Mouse (Mus musculus) embryo, embryonic 11 days (tissue): Measurements from ENCODE around the gene Cgas.
A peak's percentile ranks its signal among the peaks of the same experiment; 100 is the strongest.

Source experiments
- DNase-seq: peaks from one replicate; pipeline ENCODE4 v3.0.0-alpha.2; 2015

Gene Cgas

DNA sequence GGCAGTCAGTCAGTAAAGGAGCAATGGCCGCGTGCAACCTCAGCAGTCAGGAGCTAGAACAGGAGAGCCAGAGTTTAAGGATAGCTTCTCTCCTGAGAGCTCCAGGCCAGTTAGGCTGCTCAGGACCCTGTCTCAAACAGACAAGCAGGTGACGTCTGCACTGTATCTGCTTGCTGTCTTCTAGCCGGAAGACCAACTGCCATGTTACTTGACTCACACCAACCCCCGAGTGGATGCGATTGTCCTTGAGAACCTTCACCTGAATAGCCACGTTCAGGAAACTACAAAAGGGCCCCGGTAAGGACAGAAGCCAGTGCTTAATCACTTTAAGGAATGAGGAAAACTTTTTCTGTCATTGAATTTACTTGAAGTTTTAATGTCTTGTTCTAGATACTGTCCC, 14.0 kb upstream of the Cgas start:
- no peak for DNase-seq

DNA sequence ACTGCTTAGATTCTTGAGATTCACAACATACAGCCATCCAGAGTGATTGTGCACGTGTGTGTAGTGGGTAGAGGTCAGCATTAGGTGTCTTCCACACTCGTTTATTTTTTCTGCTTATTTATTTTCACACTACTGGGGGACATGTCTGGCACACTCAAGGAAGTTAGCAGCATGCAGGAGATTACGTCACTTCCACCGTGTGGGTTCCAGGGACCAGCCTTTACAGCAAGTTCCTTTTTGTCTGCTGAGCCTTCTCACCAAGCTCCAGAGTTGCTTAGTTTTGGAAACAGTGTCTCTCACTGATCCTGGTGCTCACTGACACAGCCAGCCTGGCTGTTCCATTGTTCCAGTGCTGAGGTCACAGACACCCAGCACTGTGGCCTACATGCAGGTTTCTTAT, 8.3 kb upstream of the Cgas start:
- DNase-seq: no peak

DNA sequence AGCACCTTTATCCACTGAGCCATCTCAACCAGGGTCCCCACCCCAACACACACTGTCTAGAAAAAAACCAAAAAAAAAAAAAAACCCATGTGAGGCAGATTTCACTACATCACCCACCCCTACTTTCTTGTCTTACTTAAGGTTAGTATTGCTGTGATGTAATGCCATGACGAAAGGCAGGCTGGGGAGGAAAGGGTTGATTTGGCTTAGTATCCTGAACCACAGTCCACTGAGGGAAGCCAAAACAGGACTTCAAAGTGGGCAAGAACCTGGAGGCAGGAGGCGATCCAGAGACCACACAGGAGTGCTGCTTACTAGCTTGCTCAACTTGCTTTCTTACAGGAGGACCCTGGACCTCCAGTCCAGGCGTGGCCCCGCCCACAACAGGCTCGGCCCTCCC, 7.4 kb upstream of the Cgas start:
- no peak for DNase-seq

DNA sequence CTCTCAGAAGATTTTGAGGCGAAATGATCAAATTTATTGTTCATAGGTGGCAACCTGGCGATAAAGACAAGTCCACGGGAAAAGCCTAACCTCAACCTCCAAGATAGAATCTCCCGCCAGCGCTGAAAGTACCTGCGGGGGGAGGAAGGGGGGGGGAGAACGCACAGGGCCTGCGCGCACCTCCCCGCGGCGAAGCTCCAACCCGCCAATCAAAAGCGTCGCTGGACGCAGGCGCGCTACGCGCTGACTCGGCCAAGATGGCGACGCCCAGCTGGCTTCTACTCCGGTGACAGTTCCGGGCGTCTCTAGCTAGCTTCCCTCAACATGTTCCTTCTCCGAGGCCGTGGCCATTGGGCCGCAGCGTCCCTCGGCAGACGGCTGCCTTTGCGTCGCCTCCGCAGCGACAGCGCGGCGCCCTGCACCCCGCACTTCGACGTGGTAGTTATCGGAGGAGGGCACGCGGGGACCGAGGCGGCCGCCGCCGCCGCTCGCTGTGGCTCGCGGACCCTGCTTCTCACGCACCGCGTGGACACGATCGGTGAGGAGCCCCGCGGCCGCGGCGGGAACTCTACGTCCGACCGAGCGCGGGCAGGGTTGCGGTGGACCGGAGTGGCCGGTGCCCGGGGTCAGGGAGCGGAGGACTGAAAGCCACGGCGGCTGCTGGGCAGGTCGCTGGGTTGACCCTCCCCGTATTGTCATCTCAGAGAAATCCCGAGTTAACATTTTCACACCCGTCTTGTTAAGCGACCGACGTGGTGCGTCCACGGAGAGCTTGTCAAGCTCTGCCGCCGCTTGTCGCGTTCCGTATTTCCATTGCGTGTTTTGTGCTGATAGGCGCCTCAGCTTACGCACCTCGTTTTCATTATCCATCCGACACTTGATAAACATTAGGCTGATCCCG, 5.2 kb upstream of the Cgas start, which contains the start of the genes Mto1 and Gm17324:
Mto1 (plus strand) TSS at position 236 of the 901 bp plus-strand sequence.
Gm17324 (minus strand) TSS at position 814 of the 901 bp plus-strand sequence.
- DNase-seq: peak; percentile 94

DNA sequence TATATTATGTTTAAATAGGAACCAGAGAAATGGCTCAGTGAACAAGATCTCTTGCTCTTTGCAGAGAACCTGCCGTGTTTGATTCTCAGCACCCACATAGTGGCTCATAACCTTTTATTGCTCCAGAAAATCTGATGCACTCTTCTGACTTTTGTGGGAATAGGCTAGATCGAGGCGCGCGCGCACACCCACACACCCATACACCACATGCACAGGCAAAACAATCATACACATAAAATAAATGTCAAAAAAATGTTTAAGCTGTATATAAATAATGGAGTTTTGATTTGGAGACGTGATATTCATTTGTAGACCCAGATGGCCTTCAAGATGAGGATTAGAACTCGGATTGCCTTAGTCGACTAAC, 4.6 kb upstream of the Cgas start:
- DNase-seq: no peak

DNA sequence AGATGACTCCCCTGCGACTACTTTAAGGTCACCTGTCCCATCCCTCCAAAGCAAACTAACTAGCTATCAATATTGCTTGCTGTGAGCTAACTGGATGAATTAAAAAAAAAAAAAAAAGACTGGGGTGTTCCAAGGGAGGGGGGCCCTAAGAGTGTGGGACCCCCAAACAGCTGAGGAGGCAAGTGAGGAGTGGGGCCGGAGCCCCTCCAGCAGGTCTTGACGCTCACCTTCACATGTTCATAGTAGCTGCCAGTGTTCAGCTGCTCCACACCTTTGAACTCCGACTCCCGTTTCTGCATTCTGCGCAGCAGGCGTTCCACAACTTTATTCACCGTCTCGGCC, 829 bp downstream of the Cgas start:
- DNase-seq: no peak

DNA sequence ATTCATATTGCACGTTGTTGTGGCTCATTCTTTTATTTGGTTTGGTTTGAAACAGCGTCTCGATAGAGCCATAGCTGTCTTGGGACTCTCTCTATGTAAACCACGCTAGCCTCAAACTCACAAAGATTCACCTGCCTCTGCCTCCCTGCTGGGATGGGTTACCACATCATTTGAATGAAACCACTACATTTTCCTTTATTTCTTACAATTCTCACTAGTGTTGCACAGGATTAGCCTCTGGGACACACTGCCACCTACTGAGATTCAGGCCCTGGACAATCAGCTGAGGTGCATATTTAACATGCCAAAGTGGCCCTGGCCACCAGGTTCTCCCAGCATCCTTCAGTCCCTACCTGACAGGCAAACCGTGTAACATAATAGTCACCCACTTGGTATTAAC, 3.6 kb downstream of the Cgas start:
- DNase-seq: no peak

DNA sequence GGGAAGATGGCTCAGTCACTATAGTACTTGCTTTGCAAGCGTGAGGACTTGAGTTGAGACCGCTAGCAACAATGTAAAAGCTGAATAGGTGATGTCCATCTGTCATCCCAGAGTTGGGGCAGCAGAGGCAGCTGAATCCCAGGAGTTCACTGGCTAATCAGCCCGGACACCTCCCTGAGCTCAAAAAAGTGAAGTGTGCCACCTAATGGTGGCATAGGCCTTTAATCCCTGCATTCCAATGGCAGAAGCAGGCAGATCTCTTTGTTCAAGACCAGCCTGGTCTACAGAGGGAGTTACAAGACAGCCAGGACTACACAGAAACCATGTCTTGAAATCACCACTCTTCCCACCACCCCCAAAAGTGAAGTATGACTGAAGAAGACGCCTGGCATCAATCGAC, 10.6 kb downstream of the Cgas start:
- no peak for DNase-seq

DNA sequence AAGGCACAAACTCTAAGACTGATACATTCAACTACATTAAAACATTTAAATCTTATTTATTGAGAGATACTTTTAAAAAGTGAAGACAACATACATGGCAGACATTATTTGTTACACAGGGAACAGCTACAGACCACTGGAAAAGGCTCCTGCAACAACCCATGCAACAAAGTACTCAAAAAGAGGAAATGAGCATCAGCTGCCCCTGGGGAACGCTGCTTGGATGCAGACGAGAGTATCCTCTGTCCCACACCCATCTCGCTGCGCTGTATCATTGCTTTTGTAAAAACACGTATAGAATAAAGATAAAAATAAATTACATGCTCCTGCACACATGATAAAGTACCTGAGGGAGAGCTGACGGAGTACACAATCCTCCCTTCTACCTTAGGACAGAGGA, 12.6 kb downstream of the Cgas start:
- no peak for DNase-seq

DNA sequence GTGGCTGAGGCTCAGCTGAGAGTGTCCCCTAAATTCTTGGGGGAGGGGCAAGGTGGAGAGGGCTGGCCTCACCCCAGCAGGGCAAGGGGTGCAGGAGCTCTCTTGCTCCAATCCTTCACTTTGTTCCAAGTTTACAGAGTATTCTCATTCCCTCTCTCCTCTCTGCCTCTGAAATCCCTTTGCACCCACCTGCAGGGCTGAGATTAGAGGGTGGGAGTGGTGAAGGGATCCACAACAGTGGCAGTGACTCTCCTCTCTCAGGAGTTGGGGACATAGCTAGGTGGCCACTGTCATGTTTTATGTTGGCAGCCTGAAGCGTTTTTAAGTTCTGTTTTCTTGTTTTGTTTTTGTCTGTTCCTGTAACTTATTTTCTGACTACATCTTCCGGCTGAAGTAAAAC, 13.5 kb downstream of the Cgas start:
- DNase-seq: no peak

DNA sequence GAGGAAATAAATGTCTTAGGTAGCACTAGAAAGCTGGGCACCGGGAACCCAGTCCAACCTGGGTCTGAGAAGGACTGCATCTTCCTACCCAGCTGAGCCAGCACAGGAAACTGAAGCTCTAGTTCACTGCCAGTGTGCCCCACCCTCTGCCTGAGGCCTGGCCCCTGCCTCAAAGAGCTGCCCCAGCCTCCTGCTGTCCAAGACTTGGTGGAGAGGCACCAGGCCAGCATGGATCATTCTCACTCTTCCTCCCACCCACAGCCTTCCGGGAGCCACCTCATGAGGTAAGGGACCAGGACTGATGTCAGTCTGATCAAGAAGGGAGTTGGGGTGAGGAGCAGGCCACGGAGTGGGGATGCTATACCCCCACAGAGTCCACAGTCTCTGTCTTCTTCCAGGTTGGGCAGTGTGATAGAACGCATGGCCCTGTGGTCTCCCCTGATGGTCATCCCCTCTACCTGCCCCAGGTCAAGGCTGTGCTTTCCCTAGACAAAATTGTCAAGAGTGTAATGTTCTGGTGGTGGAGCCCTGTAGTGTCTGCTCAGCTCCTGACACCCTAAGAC, 14.1 kb downstream of the Cgas start:
- DNase-seq: no peak

DNA sequence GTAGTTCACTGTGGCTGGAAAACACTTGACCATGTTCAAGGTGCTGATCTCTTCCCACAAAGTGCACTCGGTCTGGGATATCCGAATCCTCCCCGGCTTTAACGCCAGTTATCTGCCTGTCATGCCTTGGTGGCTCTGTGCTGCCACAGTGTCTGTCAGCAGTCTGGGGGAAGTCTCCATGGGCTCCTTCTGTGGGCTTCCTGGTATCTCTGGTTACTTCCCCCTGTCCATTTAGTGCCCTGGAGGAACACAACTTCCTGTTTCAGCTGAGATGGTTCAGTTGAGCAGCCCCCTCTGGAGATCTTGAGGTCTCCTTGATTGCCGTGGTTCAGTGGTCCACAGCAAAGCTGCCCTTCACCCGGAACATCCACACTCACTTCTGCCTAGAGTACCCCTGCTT, 14.9 kb downstream of the Cgas start:
- DNase-seq: no peak

DNA sequence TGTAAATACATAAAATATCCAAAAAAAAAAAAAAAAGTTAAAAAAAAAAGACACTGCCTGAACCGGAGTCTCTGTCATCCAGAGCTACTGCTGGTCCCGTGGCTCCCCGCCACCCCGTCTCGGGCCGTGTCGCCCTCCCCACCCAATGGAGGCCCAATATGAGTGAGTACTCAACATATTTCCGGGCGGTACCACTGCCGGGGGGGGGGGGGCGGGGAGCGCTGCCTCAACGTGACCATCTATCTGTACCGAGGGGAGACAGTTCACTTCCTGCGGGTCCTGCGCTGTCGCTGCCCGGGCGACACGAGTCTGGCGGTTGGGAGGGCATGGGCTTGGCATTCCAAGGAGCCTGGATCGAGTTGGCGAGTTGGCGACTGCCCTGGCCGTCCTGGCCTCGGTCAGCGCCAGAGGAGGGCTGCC, 15.7 kb downstream of the Cgas start:
- peak; percentile 24 for DNase-seq

DNA sequence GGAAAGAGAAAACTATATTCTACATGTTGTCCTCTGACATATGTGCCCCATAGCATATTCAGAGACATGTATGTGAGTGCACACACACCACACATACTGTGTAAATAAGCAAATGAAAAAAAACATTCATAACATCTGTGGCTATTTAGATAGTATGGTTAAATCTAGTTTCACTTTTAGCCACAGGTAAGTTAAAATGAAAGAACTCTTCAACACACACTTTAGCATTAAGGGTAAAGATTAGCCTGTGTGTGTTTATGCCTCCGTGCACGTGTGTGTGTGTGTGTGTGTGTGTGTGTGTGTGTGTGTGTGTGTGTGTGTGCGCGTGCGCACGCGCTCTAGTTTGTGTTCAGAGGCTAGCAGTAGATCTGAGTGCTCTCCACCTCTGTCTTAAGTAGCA, 41.4 kb downstream of the Cgas start:
- DNase-seq: no peak

DNA sequence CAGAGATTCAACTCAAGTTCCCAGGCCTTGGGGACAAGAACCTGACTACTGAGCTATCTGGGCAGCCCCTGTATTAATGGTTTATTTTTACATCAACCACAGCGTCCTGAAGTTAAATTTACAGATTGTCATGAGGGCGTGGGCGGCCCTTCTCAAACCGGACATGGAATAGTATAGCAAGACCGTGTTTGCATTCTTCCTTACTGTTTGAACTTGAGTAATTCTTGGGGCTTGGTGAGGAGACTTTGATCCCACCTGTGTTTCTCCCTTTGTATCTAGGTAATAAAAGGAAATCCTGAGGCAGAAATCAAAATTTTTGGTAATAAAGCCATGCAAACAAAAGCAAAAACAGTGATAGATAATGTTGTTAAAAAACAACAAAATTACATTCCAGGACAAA, 42.5 kb downstream of the Cgas start:
- DNase-seq: no peak

DNA sequence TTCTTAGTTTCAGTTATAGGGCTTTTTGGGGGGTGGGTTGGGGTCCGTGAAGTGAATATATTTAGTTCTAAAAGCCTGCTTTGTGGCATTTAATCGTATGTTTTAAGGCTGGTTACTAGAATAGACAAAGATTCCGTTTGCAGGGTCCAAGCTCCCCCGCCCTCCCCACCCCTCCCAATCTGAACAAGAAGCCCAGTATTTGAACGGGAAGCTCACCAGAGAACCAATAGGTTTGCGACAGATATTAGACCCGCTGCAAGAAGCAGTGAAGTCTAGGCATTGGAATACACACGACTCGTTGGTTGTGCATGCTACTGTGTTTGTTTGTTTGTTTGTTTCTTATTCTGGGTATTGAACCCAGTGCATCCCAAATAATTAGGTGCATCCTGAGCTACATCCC, 46.5 kb downstream of the Cgas start:
- DNase-seq: no peak

DNA sequence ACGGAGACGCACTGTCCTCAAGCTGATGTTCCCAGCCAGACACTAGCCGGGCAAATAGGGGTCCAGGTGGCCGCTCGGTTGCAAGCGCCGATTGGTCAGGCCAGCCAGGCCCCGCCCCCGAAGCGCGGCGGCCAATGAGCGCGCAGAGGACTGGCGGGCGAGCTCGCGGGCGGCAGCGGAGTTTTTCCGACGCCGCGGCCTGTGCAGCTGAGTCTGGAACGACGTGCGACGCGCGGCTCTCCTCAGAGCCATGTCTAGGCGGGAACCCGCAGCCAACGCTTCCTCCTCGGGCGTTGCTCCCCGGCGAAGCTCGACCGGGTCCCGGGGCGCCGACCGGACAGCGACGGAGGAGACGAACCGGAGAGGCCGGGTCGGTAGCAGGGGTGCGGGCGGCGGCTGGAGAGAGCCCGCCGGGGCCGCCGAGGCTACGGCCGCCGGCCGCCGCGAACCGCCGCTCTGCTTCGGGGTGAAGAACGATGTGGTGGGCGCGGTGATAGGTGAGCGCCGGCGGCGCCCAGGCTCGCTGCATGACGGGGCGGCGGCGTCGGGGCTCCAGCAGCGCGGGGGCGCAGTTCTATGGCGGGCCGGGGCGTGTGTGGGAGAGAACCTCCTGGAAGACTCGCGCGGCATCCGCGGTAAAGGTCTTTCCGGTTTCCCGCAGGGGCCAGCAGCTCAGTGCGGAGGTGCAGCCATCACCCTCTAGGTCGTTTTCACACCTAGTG, 47.2 kb downstream of the Cgas start, which contains the start of gene Ddx43:
Ddx43 (plus strand) TSS at position 148 of the 722 bp plus-strand sequence.
- DNase-seq: peak; percentile 86

DNA sequence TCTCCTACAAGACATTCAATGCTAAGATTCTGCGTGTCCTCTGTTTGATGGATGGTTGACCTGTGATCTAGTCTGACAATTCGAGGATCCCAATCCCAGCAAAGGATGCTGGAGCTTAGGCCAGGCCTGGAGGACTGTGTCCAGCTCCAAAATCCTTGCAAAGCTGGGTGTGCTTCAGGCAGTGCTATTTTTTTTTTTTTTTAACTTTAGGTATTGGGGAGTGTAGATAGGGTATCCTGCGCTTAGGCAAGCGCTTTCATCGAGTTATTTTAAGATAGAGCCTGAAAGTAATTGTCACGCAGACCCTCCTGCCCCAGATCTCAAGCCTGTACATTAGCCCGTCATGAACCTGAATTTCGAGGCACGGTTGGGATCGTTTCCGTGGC, 47.8 kb downstream of the Cgas start:
- no peak for DNase-seq

DNA sequence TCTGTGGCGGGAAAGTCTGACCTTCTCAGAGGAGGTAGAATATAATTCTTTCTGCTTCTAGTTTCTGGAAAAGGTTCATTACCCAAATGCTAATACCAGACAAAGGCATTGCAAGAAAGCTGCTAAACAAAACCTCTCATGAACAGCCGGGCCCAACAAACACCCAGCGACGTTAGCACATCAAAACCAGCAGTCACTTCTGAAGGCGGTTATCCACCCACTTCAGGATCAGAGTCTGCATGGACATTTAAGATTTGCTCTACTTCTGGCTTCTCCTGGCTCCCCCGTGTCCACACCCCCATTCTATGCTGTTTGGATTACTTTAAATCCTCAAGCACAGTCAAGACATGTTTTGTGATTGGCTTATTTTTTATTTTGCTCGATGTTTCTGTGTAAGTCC, 48.4 kb downstream of the Cgas start:
- no peak for DNase-seq

DNA sequence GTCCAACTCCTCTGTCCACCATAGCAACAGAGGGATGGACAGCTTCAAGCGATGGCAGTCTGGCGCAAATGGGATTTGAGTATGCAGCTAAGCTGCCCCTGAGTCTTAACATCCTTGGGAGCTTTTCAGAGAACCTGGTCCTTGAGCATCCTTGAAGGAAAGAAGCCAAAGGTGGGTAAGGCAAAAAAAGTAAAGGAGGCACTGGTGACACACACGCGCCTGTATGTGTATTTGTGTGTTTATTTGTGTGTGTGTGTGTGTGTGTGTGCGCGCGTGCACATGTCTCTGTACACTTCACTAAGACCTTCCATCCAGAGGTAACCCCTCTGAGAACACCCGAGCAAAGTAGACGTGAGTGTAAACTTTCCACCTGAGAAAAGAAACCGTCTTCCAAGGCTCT, 49.3 kb downstream of the Cgas start:
- no peak for DNase-seq

DNA sequence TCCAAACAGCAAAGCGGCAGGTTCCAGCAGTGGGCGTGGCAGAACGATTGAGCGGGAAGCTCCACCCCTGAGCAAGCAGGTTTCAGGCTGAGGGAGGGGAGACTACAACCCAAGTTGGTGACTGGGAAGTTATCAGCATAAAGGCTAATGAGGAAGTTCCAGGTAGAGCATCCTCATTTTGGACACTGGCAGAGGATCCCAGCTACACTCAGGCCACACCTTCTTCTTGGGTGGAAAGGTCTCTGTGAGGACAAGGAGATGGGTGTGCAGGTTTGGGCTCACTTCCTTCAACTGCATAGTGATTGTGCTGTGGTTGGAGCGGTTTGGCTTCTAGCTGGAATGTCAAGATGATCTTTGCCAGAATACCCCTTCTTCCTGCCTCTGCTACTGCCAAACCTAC, 53.1 kb downstream of the Cgas start:
- DNase-seq: no peak

DNA sequence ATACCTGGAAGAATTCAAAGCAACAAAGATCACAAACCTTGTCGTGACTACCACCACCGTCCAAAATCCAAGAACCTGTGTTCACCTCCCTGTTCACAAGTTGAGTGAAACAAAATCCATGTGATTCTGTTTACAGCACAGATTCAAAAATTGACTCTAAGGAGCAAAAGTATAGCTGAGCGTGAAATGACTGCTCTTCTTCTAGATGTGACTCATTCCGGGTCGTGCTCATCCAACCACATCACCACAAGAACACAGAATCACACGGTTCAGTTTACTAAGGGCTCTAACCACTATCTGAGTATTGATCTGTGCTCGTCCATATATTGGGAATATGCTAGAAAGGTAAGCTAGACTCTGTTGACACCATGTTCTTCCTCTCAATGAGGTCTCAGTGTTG, 56.1 kb downstream of the Cgas start:
- no peak for DNase-seq

DNA sequence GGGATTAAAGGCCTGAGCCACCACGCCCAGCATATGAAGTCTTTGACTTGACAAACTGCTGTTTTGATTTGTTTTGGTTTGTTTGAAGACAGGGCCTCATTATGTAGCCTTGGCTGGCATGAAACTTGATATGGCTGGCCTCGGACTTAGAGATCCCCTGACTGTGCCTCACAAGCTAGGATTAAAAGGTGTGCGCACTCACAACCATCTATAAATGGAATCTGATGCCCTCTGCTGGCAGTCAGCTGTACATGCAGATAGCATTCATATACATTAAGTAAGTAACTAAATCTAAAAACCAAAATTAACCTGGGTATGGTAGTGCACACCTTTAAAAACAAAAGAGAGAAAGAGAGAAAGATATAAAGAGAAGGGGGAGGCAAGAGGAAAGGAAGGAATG, 57.1 kb downstream of the Cgas start:
- DNase-seq: peak; percentile 52
